Mouse (Mus musculus): ENCODE data around the gene Krt28.

Krt28 gene

GRCm38 (mm10) chr11:99364412-99364811 lies 10.3 kb downstream of the Krt28 start:
- DNase-seq, result peak; percentile 74

- DNase-seq, result no peak
Measured at GRCm38 (mm10) chr11:99361423-99361822, 13.3 kb downstream of the Krt28 start.

- no peak for DNase-seq
Measured at GRCm38 (mm10) chr11:99351004-99351403, 23.7 kb downstream of the Krt28 start, which contains the start of gene Krt27. Gene Krt27 (minus strand): TSS chr11:99351104.

- peak; percentile 40 for DNase-seq
Measured at GRCm38 (mm10) chr11:99339299-99339847, 35.3 kb downstream of the Krt28 start.

GRCm38 (mm10) chr11:99337866-99338265 lies 36.8 kb downstream of the Krt28 start, which contains the start of gene Krt26:
Gene Krt26 (minus strand): TSS chr11:99337966.
- no peak for DNase-seq

- no peak for DNase-seq
Measured at GRCm38 (mm10) chr11:99333426-99333825, 41.3 kb downstream of the Krt28 start.

GRCm38 (mm10) chr11:99329655-99330054 lies 45.0 kb downstream of the Krt28 start:
- DNase-seq, result no peak

GRCm38 (mm10) chr11:99322851-99323250 lies 51.9 kb downstream of the Krt28 start, which contains the start of gene Krt25:
Gene Krt25 (minus strand): TSS chr11:99322951.
- DNase-seq, result no peak

- no peak for DNase-seq
Measured at GRCm38 (mm10) chr11:99321094-99321493, 53.6 kb downstream of the Krt28 start.

GRCm38 (mm10) chr11:99319127-99319526 lies 55.6 kb downstream of the Krt28 start:
- DNase-seq, result no peak

GRCm38 (mm10) chr11:99316543-99316942 lies 58.2 kb downstream of the Krt28 start:
- no peak for DNase-seq

Measured in retina, postnatal 1 day (tissue).